Mouse (Mus musculus): Measurements from ENCODE around the gene Dcaf8. TPM values are rescaled to one million over a fixed set of nuclear protein-coding genes. Genes with fewer than 3 reads are reported as not detected.
A peak's percentile ranks its signal among the peaks of the same experiment; 100 is the strongest.

The Dcaf8 gene
- total and polyA plus RNA-seq, 3 experiments: 31.7 to 49.0 (median 45.8) TPM

DNA sequence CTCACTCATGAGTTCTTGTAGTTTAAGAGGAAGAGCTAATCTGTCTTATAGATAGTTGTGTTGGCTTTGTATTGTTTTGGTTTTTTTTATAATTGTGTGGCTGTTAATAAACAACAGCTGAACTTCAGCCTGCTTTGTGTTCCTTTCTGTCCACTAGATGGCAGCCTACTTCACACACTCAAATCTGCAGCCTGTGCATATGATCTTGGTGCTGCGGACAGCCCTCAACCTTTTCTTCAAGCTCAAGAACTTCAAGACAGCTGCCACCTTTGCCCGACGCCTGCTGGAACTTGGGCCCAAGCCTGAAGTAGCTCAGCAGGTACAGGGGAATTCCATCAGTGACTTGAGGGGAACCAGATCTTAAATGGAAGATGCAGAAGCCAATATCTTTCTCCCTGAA lies 28.2 kb upstream of the Dcaf8 start (continued):
- no peak for TF ChIP-seq ELF1 (IDR thresholded peaks at IDR 0.05; ENCODE audit: low read depth, low read length)
- TF ChIP-seq CHD2 (IDR thresholded peaks at IDR 0.05; ENCODE audit: low read length): no peak
- TF ChIP-seq BHLHE40 (IDR thresholded peaks at IDR 0.05; ENCODE audit: borderline replicate concordance, low read depth, low read length): no peak
- TF ChIP-seq GABPA (IDR thresholded peaks at IDR 0.05; ENCODE audit: low read depth, low read length): no peak
- TF ChIP-seq NELFE (IDR thresholded peaks at IDR 0.05; ENCODE audit: low read depth, low read length): no peak
- no peak for TF ChIP-seq MAZ (IDR thresholded peaks at IDR 0.05; ENCODE audit: low read depth, low read length)
- TF ChIP-seq ETS1 (IDR thresholded peaks at IDR 0.05; ENCODE audit: low read depth, low read length): no peak
- peak; percentile 77 for TF ChIP-seq SMC3 (IDR thresholded peaks at IDR 0.05; ENCODE audit: low read depth, low read length)
- no peak for TF ChIP-seq EP300 (IDR thresholded peaks at IDR 0.05; ENCODE audit: low read depth in 1 of 2, low read length in 2 of 2)
- peak; percentile 68 to 80 (median 69) for TF ChIP-seq CTCF (IDR thresholded peaks at IDR 0.05 in 2 of 3, conservative IDR thresholded peaks at IDR 0.05 in 1 of 3; ENCODE audit: control insufficient read depth in 1 of 3, insufficient read depth in 1 of 3, low read depth in 2 of 3, low read length in 3 of 3, poor library complexity in 1 of 3, severe bottlenecking in 1 of 3)
- no peak for TF ChIP-seq POLR2AphosphoS5 (IDR thresholded peaks at IDR 0.05; ENCODE audit: borderline replicate concordance, low read depth, low read length)
- TF ChIP-seq UBTF (IDR thresholded peaks at IDR 0.05; ENCODE audit: borderline replicate concordance, insufficient read depth, low read depth, low read length): no peak

DNA sequence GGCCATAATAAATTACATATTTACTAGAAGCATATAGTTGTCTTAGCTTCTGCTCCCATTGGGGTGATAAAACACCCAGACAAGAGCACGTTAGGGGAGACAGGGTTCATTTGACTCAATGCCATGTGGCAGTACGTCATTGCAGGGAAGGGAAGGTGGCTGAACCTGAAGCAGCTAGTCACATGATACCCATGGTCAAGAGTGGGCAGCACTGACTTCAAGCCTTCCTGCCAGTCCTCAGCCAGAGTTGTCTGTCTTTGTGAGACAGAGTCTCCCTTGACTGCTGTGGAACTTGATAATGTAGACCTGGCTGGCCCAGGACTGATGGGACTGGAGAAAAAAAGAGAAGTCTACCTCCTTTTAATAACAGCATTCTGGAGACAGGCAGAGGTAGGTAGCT lies 25.2 kb upstream of the Dcaf8 start:
- no peak overlapping the region for H3K9ac ChIP-seq (ENCODE audit: control insufficient read depth, low read depth, low read length, poor library complexity, severe bottlenecking)
- H3K79me2 ChIP-seq (ENCODE audit: control insufficient read depth, insufficient read depth, low read length, poor library complexity): peaks cover 5% of the 10 kb centered on the region
- no peak overlapping the region for H3K27ac ChIP-seq (ENCODE audit: control insufficient read depth, low read depth, low read length)
- TF ChIP-seq ZKSCAN1 (IDR thresholded peaks at IDR 0.05; ENCODE audit: low read depth, low read length): no peak
- TF ChIP-seq POLR2AphosphoS5 (IDR thresholded peaks at IDR 0.05; ENCODE audit: borderline replicate concordance, low read depth, low read length): no peak
- no peak for TF ChIP-seq RCOR1 (IDR thresholded peaks at IDR 0.05; ENCODE audit: low read depth, low read length)
- TF ChIP-seq GABPA (IDR thresholded peaks at IDR 0.05; ENCODE audit: low read depth, low read length): no peak
- no peak for TF ChIP-seq ZC3H11A (IDR thresholded peaks at IDR 0.05; ENCODE audit: low read depth, low read length)
- TF ChIP-seq ZNF384 (IDR thresholded peaks at IDR 0.05; ENCODE audit: low read depth, low read length): no peak
- no peak for TF ChIP-seq GATA1 (IDR thresholded peaks at IDR 0.05; ENCODE audit: low read depth, low read length)
- TF ChIP-seq JUND (IDR thresholded peaks at IDR 0.05; ENCODE audit: low read depth, low read length): no peak
- TF ChIP-seq HCFC1 (IDR thresholded peaks at IDR 0.05; ENCODE audit: low read depth, low read length): no peak
- TF ChIP-seq TBP (IDR thresholded peaks at IDR 0.05; ENCODE audit: low read depth, low read length): no peak
- TF ChIP-seq TAL1 (IDR thresholded peaks at IDR 0.05; ENCODE audit: low read length): no peak
- no peak for TF ChIP-seq MAFK (IDR thresholded peaks at IDR 0.05; ENCODE audit: borderline replicate concordance, low read depth, low read length)
- no peak for TF ChIP-seq MYB (IDR thresholded peaks at IDR 0.05; ENCODE audit: low read depth, low read length)
- H3K9me3 ChIP-seq (replicated peaks; ENCODE audit: insufficient read depth, low read length): no peaks in the 10 kb centered on the region
- H3K27me3 ChIP-seq (ENCODE audit: control insufficient read depth in 1 of 2, insufficient read depth in 2 of 2, low read length in 2 of 2): no peaks in the 10 kb centered on the region
- no peak overlapping the region for H3K4me3 ChIP-seq (ENCODE audit: control insufficient read depth in 1 of 2, insufficient read depth in 1 of 2, low read depth in 2 of 2, low read length in 2 of 2)
- H3K36me3 ChIP-seq (ENCODE audit: control insufficient read depth in 1 of 2, insufficient read depth in 2 of 2, low read length in 2 of 2): peaks cover 2 to 12% of the 10 kb centered on the region in 2 experiments
- no peak for DNase-seq (ENCODE audit: low read depth, low spot score)
- H3K4me1 ChIP-seq (ENCODE audit: control insufficient read depth in 1 of 2, insufficient read depth in 2 of 2, low read length in 2 of 2): peaks cover 2 to 9% of the 10 kb centered on the region in 2 experiments

Data from MEL (cell line).